Mouse (Mus musculus) neutrophil, adult 5-6 weeks (primary cell): ENCODE measurements around the gene Ybx1. TPM values are rescaled to one million over a fixed set of nuclear protein-coding genes. Genes with fewer than 3 reads are reported as not detected.

Experiments used
- ATAC-seq: fragments of 151-379, 151-347 bp; 2 replicates; pipeline ENCODE4 v1.8.0; 2017; ENCODE audit warnings: mild to moderate bottlenecking, moderate TSS enrichment; ENCODE audit not compliant: insufficient number of reproducible peaks, poor library complexity, low FRiP score, severe bottlenecking; ENCODE audit errors: extremely low read depth
- total RNA-seq: library from RNA; stranded (forward); fragments of 200-1000 nt; gene quantifications from 2 replicates; pipeline ENCODE4 v1.2.3, GENCODE M21; 2017

Ybx1 gene
- total RNA-seq, 1 experiment from 2014 or later = 442 TPM

DNA sequence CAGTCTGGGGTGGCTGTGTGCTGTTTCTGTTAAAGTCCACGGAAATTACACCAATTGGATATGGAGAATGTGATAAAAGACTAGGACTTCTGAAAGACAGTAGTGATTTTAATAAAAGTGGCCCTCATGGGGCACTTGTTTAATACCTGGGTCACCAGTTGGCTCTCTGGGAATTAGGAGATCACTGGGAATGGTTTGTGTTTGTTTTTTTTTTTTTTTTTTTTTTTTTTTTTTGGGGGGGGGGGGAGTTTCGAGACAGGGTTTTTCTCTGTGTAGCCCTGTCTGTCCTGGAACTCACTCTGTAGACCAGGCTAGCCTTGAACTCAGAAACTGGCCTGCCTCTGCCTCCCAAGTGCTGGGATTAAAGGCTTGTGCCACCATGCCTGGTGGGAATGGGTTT is 18.7 kb downstream of the Ybx1 start:
- ATAC-seq = no peak

DNA sequence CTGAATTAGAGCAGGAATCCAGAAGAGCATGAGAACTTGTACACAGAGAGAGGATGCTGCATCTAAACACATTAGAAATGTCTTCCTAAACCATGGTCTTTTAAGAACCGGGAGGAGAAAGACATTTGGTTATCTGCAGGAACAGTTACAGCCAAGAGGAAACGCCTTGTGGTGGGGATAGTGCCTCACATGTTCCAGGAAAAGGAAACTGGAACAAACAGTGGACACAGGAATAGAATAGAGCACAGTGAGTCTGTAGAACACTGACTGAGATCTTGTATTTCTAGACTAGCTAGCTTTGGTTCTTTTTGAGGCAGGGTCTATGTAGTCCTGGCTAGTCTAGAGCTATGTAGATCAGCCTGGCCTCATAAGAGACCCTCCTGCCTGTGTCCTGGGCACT is 19.2 kb downstream of the Ybx1 start:
- no peak for ATAC-seq

DNA sequence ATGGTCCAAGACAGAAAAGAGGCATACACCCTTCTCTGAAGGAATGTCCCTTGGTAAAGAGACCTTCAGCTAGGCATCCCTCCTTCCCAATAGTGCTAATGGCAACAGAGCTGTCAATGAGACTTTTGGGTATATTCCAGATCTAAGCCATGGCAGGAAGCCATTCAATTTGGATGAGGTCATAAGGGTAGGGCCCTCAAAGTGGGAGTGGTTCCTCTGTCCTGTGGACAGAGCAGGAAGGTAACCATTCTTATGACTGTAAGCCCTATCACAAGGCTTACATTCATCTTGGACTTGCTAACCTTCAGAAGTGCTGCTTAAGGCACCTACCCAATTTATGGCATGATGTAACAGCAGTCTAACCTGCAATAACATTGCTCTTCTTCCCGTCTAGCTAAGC is 19.8 kb downstream of the Ybx1 start:
- ATAC-seq = no peak

- ATAC-seq = no peak
These were observed 27.8 kb downstream of the Ybx1 start for GRCm38 (mm10) chr4:119266606-119267005.

GRCm38 (mm10) chr4:119263459-119263858 is 30.9 kb downstream of the Ybx1 start:
- ATAC-seq = no peak

DNA sequence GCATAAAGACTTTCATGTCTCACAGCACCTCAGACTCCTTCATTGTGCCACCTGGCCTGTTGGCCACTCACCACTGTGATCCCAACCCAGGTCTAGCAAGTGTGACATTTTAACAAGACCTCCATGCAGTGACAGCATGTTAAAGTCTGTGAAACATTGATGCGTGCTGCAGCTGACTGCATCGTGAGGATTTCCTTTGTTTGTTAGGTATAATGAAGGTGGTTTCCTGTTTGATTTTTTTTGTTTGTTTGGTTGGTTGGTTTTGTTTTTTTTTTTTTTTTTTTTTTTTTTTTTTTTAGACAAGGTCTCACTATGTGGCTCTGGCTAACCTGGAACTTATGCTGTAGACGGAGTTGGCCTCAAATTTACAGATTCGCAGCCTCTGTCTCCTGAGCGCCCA is 31.9 kb downstream of the Ybx1 start:
- no peak for ATAC-seq

- ATAC-seq = no peak
These were observed 33.2 kb downstream of the Ybx1 start for GRCm38 (mm10) chr4:119261087-119261713.

- no peak; the same call in 1 of the 2 replicates for ATAC-seq
These were observed 34.8 kb downstream of the Ybx1 start for GRCm38 (mm10) chr4:119259344-119260254.

DNA sequence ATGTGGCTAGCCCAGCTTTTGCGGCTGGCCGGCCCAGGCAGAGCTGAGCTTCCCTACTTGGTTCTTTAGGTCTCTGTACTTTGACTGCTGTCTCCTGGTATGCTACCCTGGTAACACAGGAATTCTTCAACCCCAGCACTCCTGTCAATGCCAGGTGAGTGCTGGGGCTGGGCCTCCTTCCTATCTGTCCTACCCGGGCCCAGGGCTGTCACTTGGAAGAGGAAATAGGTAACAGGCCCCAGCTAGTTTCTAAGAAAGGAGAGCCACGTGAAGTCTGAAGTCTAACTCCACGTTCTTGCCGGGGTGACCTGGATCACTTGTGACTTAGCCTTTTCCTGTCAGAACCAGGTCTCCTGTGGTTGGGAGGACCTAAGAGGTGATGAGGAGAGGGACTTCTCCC is 37.3 kb downstream of the Ybx1 start:
- no peak for ATAC-seq

DNA sequence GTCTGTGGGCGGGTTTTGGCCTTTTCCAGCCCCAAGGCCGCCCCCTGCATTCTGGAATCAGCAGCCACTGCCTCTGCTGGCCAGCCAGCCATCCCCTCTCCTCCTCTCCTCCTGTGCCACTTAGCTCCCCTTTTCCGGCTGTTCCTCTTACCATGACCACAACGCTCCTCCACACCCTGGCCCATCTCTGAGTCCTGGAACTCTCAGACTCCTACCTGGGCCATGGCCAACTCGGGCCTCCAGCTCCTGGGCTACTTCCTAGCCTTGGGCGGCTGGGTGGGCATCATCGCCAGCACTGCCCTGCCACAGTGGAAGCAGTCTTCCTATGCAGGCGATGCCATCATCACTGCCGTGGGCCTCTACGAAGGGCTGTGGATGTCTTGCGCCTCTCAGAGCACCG is 39.1 kb downstream of the Ybx1 start, which contains the start of gene Cldn19:
Gene Cldn19, plus strand, starts transcription at position 64 of the 400 bp plus-strand sequence.
- no peak for ATAC-seq

- ATAC-seq = no peak
These were observed 40.3 kb downstream of the Ybx1 start for GRCm38 (mm10) chr4:119254012-119254618.

- no peak for ATAC-seq
These were observed 42.2 kb downstream of the Ybx1 start for GRCm38 (mm10) chr4:119252025-119252808.

- no peak for ATAC-seq
These were observed 45.9 kb downstream of the Ybx1 start for GRCm38 (mm10) chr4:119248407-119248965.

DNA sequence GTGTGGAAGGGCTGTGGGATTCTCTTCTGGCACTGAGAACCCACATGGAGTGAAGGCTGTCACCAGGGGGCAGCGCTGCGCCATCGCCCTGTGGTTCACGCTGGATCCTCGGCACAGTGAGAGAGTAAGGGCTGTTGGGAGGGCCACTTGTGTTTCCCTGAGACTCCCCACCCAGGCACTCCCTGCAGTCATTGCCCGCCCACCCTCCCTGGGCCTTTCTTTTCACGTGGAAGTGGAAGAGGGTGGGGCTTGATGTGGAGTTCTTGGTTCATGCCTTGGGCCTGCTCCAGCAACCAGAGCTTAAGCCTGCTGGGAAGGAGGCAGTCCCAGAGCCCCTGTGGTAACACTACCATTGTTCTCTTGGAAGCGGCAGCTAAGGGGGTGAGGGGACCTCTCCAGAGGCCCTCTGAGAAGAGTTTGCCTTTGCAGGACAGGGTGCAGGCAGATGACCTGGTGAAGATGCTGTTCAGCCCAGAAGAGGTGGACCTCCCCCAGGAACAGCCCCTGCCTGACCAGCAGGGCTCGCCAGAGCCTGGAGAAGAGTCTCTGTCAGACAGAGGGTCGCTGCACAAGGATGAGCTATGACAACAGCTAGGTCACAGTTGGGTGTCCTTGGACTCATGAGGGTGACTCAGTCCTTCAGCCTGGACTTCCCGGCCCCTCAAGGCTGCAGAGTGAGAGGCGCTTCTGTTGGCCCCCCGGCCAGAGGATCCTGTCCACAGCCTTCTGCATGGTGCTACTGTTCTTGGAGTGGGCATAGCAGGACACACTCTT is 46.8 kb downstream of the Ybx1 start:
- ATAC-seq = peak; percentile 53; the same call in 1 of the 2 replicates

GRCm38 (mm10) chr4:119246688-119247225 is 47.6 kb downstream of the Ybx1 start:
- ATAC-seq = no peak

GRCm38 (mm10) chr4:119245961-119246360 is 48.4 kb downstream of the Ybx1 start:
- ATAC-seq = no peak

- ATAC-seq = no peak
These were observed 48.8 kb downstream of the Ybx1 start for GRCm38 (mm10) chr4:119245556-119245955.
